8 mouse cellular contexts compared by ENCODE assay signal in the genomic region with DNA sequence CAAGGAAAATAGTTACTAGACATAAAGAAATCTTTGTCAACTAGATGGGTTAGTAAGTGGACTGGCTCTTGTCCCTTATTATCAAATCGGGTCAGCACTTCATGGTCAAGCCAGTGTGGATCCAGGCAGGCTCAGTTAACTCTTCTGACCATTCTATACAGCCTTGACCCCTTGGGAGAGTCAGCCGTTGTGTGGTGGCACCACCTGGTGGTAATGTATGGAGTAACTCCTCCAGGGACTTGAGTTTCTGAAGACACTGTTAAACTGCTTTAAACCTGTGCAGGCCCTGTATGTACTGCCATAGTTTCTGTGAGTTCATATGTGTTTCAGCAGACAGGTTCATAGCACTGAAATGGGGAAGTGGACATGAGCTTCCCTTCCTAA. TPM values are rescaled to one million over a fixed set of nuclear protein-coding genes. Genes with fewer than 3 reads are reported as not detected.
DNase-seq lines count a peak whose midpoint lies in the region; ATAC-seq and TF ChIP-seq lines count a peak whose summit lies in the region.

No protein-coding gene starts in this region.

- H3K9ac ChIP-seq in ES-E14 (ENCODE audit: insufficient read depth, low read depth, low read length, poor library complexity, severe bottlenecking) = no peak overlapping the region
- H3K9ac ChIP-seq in forebrain, embryonic 16.5 days (replicated peaks; ENCODE audit: low read depth, low read length) = no peak overlapping the region

- H3K4me2 ChIP-seq in forebrain, embryonic 16.5 days (ENCODE audit: low read length) = no peak overlapping the region

- no peaks in the 10 kb centered on the region for H3K36me3 ChIP-seq in ES-E14 (ENCODE audit: control insufficient read depth, insufficient read depth, low read length, poor library complexity, severe bottlenecking)
- H3K36me3 ChIP-seq in forebrain, embryonic 16.5 days (ENCODE audit: control insufficient read depth, insufficient read depth) = no peaks in the 10 kb centered on the region

- no peak overlapping the region for H3K4me3 ChIP-seq in ES-E14 (ENCODE audit: insufficient read depth in 1 of 2, low read depth in 1 of 2, low read length in 2 of 2, poor library complexity in 1 of 2, severe bottlenecking in 1 of 2)
- H3K4me3 ChIP-seq in forebrain, embryonic 16.5 days (replicated peaks; ENCODE audit: low read length) = no peak overlapping the region

- H3K4me1 ChIP-seq in ES-E14 (ENCODE audit: control insufficient read depth in 2 of 2, insufficient read depth in 2 of 2, low read length in 2 of 2, poor library complexity in 1 of 2) = peaks cover 0 to 5% of the 10 kb centered on the region in 2 experiments; a peak in 1 of 4 replicates
- no peaks in the 10 kb centered on the region for H3K4me1 ChIP-seq in forebrain, embryonic 16.5 days (replicated peaks; ENCODE audit: control insufficient read depth, insufficient read depth, low read length)

- no peak overlapping the region for H3K27ac ChIP-seq in ES-E14 (ENCODE audit: insufficient read depth, low read depth, low read length, poor library complexity, severe bottlenecking)
- H3K27ac ChIP-seq in forebrain, embryonic 16.5 days (ENCODE audit: low read length) = no peak overlapping the region

- WGBS in forebrain, embryonic 16.5 days = 7% methylated on average over 2 of the region's 2 CpGs

- peak; percentile 59 for DNase-seq in ES-E14 (ENCODE audit: low read depth, low spot score)
- DNase-seq in c-Kit-positive CD71-positive TER-119-negative erythroid progenitor cells, embryonic 14.5 days (ENCODE audit: low read depth) = peak; percentile 29
- peak; percentile 81 to 85 for DNase-seq in layer of hippocampus, postnatal 10 days (ENCODE audit: low spot score in 2 of 2)
- peak; percentile 88 for DNase-seq in lung, postnatal 36 days
- DNase-seq in right cerebral cortex, postnatal 25 days = peak; percentile 65
- peak; percentile 81 for DNase-seq in urinary bladder, postnatal 25 days (ENCODE audit: low spot score)

- ATAC-seq in forebrain, embryonic 16.5 days = peak; percentile 65
- 0 out of 4 replicates have a peak, but pooled peaks have one; percentile 40 to 48 for ATAC-seq in hematopoietic stem cell, adult 5-6 weeks (replicated peaks in 1 of 2; ENCODE audit: insufficient read depth in 1 of 2, low FRiP score in 2 of 2, low TSS enrichment in 1 of 2, low read depth in 1 of 2, poor library complexity in 2 of 2, severe bottlenecking in 2 of 2)

- in situ Hi-C loops in ES-E14 (cut with MboI; ENCODE audit: low sequenced_read_pairs in 2 of 2, unreplicated experiment in 2 of 2) = loop anchor here (5.0 to 10.0 kb wide), 2 partner anchors 159 to 162 kb away; no protein-coding TSS in a partner anchor

- no peaks in the 10 kb centered on the region for H3K27me3 ChIP-seq in forebrain, embryonic 16.5 days (replicated peaks; ENCODE audit: control insufficient read depth, insufficient read depth, low read length)

- no peaks in the 10 kb centered on the region for H3K9me3 ChIP-seq in ES-E14 (ENCODE audit: control insufficient read depth, insufficient read depth, low read depth, low read length)
- no peaks in the 10 kb centered on the region for H3K9me3 ChIP-seq in forebrain, embryonic 16.5 days (ENCODE audit: control insufficient read depth, low read length)

TF ChIP-seq in ES-E14, 5 proteins besides CTCF, POLR2A, EP300 and RAD21:
- TF ChIP-seq ZNF384 (IDR thresholded peaks at IDR 0.05; ENCODE audit: low read depth, low read length) = no peak
- TF ChIP-seq HCFC1 (IDR thresholded peaks at IDR 0.05; ENCODE audit: borderline replicate concordance, insufficient read depth, low read length) = no peak
- TF ChIP-seq ZC3H11A (IDR thresholded peaks at IDR 0.05; ENCODE audit: borderline replicate concordance, low read depth, low read length) = peak; percentile 82; the same call in 1 of the 2 replicates
- TF ChIP-seq CHD2 (IDR thresholded peaks at IDR 0.05; ENCODE audit: low read depth, low read length) = no peak
- no peak for TF ChIP-seq MAFK (IDR thresholded peaks at IDR 0.05; ENCODE audit: insufficient read depth, low read depth, low read length)

RNA-seq across cellular contexts. Expression of gene Cgnl1, which starts 35.0 kb away (rescaled TPM):
- total RNA-seq in ES-E14 (2012; rRNA removed) = 39.1 and 45.9 TPM in 2 replicates
- 4.3 and 4.4 TPM in 2 replicates for polyA plus RNA-seq in forebrain, embryonic 16.5 days (2015; fragmentation: Nextera tagmentation; extraction: Ambion mirVana)
- total RNA-seq in hematopoietic stem cell, adult 5-6 weeks (2017) = 0.25 TPM in 1 of 2 replicates, not detected in the other
- 10 to 100 TPM in 1 of 2 experiments, 1 to 10 TPM in 1; 9.6 to 15.0 TPM for total RNA-seq in layer of hippocampus, postnatal 10 days (2021)

Comparison
In these comparisons a context has a peak if more than half of its experiments do, and no peak if none do; other contexts are left out.
1. DNase-seq: peak in every context shown above with its lines; median percentile 88 in lung, postnatal 36 days; 83 in layer of hippocampus, postnatal 10 days; 81 in urinary bladder, postnatal 25 days; 65 in right cerebral cortex, postnatal 25 days; 59 in ES-E14; 29 in c-Kit-positive CD71-positive TER-119-negative erythroid progenitor cells, embryonic 14.5 days.